Mouse (Mus musculus): ENCODE measurements around the gene Dnajc7. TPM values are rescaled to one million over a fixed set of nuclear protein-coding genes. Genes with fewer than 3 reads are reported as not detected.
"Not testable (repeated sequence)": the region's sequence is repeated elsewhere in the genome, so short reads cannot be mapped to it uniquely, and the experiment has no call there.

Dnajc7 gene
- polyA plus RNA-seq (2012; rRNA removed), result 165 and 175 TPM in 2 replicates

DNA sequence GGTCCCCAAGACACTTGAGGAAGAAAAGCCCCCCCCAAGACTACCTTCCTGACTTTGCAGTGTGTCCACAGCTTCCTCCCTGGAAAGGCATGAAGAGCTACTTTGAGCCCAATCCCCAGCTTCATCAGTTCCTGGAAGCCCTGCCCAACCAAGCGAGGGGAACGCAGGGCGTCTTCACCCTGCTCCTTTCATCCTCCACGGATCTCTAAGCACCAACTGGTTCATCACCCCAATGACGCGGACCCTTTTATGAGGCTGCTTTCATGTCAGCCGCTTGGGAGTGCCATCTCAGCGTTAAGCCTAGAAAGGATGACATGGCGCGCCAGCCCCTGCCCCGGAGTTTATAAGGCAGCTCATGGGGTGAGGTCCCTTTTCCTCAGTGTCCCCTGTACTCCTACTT is at the start of gene Dnajc7:
Dnajc7 (minus strand) TSS at position 187 of the 400 bp plus-strand sequence.
- peak within 1 kb of the TSS; percentile 86 for H3K4me3 ChIP-seq (ENCODE audit: insufficient read depth, low read length)
- H3K4me1 ChIP-seq (ENCODE audit: control insufficient read depth, insufficient read depth, low read length), result peaks cover 1% of the 10 kb centered on the region; the same call in 1 of the 2 replicates
- H3K27ac ChIP-seq (ENCODE audit: insufficient read depth, low read length), result peak within 1 kb of the TSS; percentile 66
- peak; percentile 63; the same call in 1 of the 2 replicates for TF ChIP-seq POLR2A (IDR thresholded peaks at IDR 0.05; ENCODE audit: extremely low read depth, insufficient read depth, low read length)
- TF ChIP-seq CTCF (IDR thresholded peaks at IDR 0.05; ENCODE audit: extremely low read depth, insufficient read depth, low read length), result no peak

DNA sequence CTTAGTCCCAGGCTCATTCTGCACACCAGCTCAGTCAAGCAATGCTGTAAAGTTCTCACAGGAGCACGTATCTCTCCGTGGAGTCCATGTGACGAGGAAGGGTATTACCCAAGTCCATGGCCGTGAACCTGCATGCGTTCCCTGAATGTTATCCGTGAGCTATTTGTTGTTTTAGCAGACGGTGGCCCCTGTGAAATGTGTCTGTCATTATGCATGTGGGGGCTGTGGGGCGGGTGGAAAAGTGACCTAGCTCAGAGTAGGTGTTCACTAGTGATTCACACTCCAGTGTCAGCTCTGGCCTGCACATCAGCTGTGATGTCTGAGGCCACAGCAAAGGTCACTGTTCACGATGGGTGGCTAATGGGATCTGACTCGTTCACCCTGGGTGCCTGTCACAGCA is 39.8 kb upstream of the Dnajc7 start:
- TF ChIP-seq CTCF (IDR thresholded peaks at IDR 0.05; ENCODE audit: extremely low read depth, insufficient read depth, low read length) (no peak), POLR2A (IDR thresholded peaks at IDR 0.05; ENCODE audit: extremely low read depth, insufficient read depth, low read length) (no peak)
- no peak overlapping the region for H3K4me3 ChIP-seq (ENCODE audit: insufficient read depth, low read length)
- H3K27ac ChIP-seq (ENCODE audit: insufficient read depth, low read length), result no peak overlapping the region

DNA sequence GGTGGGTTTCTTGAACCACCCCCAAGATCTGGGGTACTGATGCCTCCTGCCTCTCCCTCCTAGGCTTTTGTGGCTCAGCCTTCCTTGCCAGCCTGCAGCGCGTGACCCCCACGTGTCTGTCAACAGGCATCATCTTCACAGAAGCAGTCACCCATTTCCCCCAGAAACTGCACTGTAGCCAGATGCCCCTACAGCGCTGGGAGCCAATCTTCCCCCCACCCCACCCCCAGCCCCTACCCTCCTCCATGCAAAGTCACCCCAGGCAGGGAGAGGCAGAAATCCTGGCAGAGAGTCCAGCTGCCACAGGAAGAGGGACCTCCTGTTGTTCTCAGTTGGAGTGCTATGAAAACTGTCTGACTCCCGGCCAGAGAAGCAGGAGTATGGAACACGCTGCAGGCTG is 36.5 kb upstream of the Dnajc7 start:
- TF ChIP-seq POLR2A (IDR thresholded peaks at IDR 0.05; ENCODE audit: extremely low read depth, insufficient read depth, low read length), result no peak
- TF ChIP-seq CTCF (IDR thresholded peaks at IDR 0.05; ENCODE audit: extremely low read depth, insufficient read depth, low read length), result no peak
- peaks cover 2% of the 10 kb centered on the region; the same call in 1 of the 2 replicates for H3K4me1 ChIP-seq (ENCODE audit: control insufficient read depth, insufficient read depth, low read length)
- H3K4me3 ChIP-seq (ENCODE audit: insufficient read depth, low read length), result no peak overlapping the region
- H3K27ac ChIP-seq (ENCODE audit: insufficient read depth, low read length), result no peak overlapping the region

More for the DNA sequence above, 39.8 kb upstream of the Dnajc7 start:
- H3K4me1 ChIP-seq (ENCODE audit: control insufficient read depth, insufficient read depth, low read length), result peaks cover 2% of the 10 kb centered on the region; the same call in 1 of the 2 replicates

DNA sequence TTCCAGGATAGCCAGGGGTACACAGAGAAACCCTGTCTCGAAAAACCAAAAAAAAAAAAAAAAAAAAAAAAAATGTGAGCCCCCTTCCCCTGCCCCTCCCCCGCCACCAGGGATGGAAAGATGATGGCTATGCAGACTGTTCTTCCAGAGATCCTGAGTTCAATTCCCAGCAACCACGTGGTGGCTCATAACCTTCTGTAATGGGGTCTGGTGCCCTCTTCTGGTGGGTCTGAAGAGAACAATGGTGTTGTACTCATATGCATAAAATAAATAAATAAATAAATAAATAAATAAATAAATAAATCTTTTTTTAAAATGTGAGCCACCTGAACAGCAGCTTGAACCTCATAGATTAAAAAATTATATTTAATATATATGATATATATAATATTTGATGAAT is 35.6 kb upstream of the Dnajc7 start:
- H3K27ac ChIP-seq (ENCODE audit: insufficient read depth, low read length); H3K4me3 ChIP-seq (ENCODE audit: insufficient read depth, low read length); H3K4me1 ChIP-seq (ENCODE audit: control insufficient read depth, insufficient read depth, low read length): not testable (repeated sequence)

DNA sequence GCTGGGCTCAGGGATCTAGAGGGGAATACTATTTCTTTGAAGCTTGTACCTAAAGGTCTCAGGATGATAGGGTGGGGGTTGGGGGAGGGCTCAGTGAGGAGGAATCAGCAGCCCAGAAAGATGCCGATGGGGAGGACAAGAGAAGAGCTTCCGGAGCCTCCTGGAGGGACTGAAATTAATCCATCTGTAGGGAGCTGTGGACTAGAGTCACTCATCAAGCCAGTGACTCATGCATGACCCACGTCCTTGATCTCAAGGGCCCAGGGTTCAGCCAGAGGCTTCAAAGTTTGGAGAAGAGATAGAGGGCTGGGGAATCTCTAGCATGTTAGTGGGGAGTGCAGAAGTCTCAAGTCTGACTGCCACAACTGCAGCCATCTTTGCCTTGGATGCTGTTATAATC is 31.8 kb upstream of the Dnajc7 start:
- TF ChIP-seq POLR2A (IDR thresholded peaks at IDR 0.05; ENCODE audit: extremely low read depth, insufficient read depth, low read length) (no peak), CTCF (IDR thresholded peaks at IDR 0.05; ENCODE audit: extremely low read depth, insufficient read depth, low read length) (no peak)
- no peak overlapping the region for H3K27ac ChIP-seq (ENCODE audit: insufficient read depth, low read length)
- peaks cover 2% of the 10 kb centered on the region; the same call in 1 of the 2 replicates for H3K4me1 ChIP-seq (ENCODE audit: control insufficient read depth, insufficient read depth, low read length)
- H3K4me3 ChIP-seq (ENCODE audit: insufficient read depth, low read length), result no peak overlapping the region

DNA sequence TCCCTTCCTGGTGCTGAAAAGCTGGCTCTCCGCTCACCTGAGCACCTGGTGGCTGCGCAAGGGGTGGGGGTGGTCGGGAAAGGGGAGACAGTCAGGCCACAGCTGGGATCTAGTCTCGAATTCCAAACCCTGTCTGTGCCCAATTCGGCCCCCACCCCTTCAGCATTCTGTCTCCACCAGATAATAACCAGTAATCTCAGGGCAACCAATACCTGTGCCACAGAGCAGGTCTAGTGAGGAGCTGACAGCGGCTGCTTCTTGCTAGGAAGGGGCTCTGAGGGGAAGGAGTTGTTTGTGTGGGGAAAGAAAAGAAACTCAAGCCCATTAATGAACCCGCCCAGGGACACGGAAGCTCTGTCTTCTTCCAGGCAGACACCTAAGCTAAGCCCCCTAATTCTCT is 31.2 kb upstream of the Dnajc7 start:
- no peak overlapping the region for H3K27ac ChIP-seq (ENCODE audit: insufficient read depth, low read length)
- H3K4me1 ChIP-seq (ENCODE audit: control insufficient read depth, insufficient read depth, low read length), result peaks cover 2% of the 10 kb centered on the region; the same call in 1 of the 2 replicates
- TF ChIP-seq CTCF (IDR thresholded peaks at IDR 0.05; ENCODE audit: extremely low read depth, insufficient read depth, low read length) (no peak), POLR2A (IDR thresholded peaks at IDR 0.05; ENCODE audit: extremely low read depth, insufficient read depth, low read length) (no peak)
- H3K4me3 ChIP-seq (ENCODE audit: insufficient read depth, low read length), result no peak overlapping the region

DNA sequence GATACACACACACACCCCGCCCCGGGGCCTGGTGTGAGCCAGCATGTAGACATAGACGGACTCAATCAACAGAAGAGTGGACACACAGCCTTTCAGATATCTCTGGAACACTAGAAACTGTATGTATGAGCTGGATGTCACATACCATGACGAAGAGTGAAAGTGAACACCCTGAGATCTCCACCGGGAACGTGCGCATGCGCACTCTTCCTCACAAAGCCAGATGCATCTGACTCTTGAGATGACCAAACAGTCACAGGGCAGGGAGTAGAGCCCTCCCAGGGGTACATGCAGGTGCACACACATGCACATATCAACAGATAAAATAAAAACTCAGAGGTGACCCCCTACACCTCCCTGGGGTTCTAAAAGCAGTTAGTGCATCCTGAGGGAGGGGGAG is 28.4 kb upstream of the Dnajc7 start:
- Histone ChIP-seq H3K4me1 (ENCODE audit: control insufficient read depth, insufficient read depth, low read length) (no peaks in the 10 kb centered on the region), H3K27ac (ENCODE audit: insufficient read depth, low read length) (no peak overlapping the region), H3K4me3 (ENCODE audit: insufficient read depth, low read length) (no peak overlapping the region)
- TF ChIP-seq CTCF (IDR thresholded peaks at IDR 0.05; ENCODE audit: extremely low read depth, insufficient read depth, low read length), result no peak
- no peak for TF ChIP-seq POLR2A (IDR thresholded peaks at IDR 0.05; ENCODE audit: extremely low read depth, insufficient read depth, low read length)

DNA sequence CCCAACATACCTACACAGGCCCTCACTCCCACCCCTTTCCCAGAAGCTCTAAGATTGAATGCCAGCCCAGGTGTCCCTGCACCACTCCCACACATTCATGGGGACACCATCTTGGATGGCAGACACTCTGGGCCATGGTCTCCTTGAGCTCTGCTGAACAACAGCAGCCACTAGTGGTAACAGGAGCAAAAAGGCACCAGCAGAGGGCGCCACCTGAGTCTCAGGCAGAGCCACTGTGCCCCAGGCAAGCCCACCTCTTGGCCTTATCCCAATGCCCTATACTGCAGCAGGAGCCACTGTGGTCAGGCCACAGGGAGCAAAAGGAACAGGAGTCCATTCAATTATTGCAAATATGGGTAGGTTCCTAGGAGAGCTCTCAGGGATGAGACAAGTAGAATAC is 26.3 kb upstream of the Dnajc7 start:
- no peak for TF ChIP-seq POLR2A (IDR thresholded peaks at IDR 0.05; ENCODE audit: extremely low read depth, insufficient read depth, low read length)
- peak; percentile 38; the same call in 1 of the 2 replicates for TF ChIP-seq CTCF (IDR thresholded peaks at IDR 0.05; ENCODE audit: extremely low read depth, insufficient read depth, low read length)
- Histone ChIP-seq H3K4me3 (ENCODE audit: insufficient read depth, low read length) (no peak overlapping the region), H3K27ac (ENCODE audit: insufficient read depth, low read length) (no peak overlapping the region), H3K4me1 (ENCODE audit: control insufficient read depth, insufficient read depth, low read length) (no peaks in the 10 kb centered on the region)

DNA sequence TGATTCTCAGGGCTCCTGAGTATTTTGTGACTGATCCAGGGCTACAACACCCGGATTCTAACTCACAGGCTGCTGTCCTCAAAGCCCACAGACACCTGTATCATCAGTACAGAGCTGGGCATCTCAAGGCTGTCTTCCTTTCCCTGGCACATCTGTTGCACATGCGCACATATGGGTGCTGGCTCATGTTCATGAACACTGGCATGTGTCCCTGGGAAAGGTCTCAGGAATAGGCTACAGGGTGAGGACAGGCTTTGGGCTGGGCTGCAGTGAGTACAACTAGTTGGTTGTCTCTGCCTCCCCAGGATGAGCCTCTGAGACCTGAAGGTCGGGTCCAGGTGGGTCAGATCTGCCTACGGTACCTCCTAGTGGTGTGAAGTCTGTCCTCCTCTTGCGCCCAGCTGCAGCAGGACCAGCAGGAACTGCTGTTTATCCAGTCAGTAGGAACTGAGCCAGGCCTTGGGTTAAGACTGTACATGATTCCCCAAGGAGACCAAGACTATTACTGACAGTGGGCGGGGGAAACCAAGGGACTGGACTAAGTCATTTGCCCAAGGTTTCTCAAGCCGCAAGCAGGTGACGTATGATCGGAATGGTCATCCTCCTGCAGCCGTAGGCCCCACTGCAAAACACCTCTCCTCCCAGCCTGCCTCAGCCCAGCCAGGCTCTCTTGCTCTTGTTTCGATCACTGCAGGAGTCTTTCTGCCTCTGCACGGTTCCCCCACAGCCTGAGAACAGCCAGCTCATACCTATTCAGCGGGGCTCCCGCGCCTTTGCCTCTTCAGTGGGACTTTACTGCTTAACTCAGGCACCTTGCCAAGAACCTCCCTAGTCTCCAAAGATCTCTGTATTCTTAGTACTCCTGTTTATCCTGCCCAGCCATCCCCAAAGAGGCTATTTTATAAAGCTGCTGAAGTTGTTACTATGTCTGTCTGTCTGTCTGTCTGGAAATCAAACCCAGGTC is 23.9 kb upstream of the Dnajc7 start:
- TF ChIP-seq POLR2A (IDR thresholded peaks at IDR 0.05; ENCODE audit: extremely low read depth, insufficient read depth, low read length) (no peak), CTCF (IDR thresholded peaks at IDR 0.05; ENCODE audit: extremely low read depth, insufficient read depth, low read length) (no peak)
- Histone ChIP-seq H3K4me3 (ENCODE audit: insufficient read depth, low read length) (no peak overlapping the region), H3K27ac (ENCODE audit: insufficient read depth, low read length) (no peak overlapping the region)

More for the DNA sequence above, 23.9 kb upstream of the Dnajc7 start:
- H3K4me1 ChIP-seq (ENCODE audit: control insufficient read depth, insufficient read depth, low read length), result no peaks in the 10 kb centered on the region
